10 mouse cellular contexts compared by ENCODE assay signal in genomic region chr9:67851150-67851549, GRCm38 (mm10). TPM values are rescaled to one million over a fixed set of nuclear protein-coding genes. Genes with fewer than 3 reads are reported as not detected.
DNase-seq lines count a peak whose midpoint lies in the region; ATAC-seq and TF ChIP-seq lines count a peak whose summit lies in the region.
"Had no signal": no experiment of that assay in that cellular context is flagged by ENCODE, and none has a peak within 500 bp of the region (broad histone marks: within the 10 kb centered on the region; RNA-seq: fewer than 3 reads in every experiment).

No protein-coding gene starts in this region.

- ATAC-seq in neutrophil, adult 5-6 weeks (ENCODE audit: extremely low read depth, insufficient number of reproducible peaks, low FRiP score, poor library complexity, severe bottlenecking), result peak; percentile 36; the same call in 1 of the 2 replicates

- no peak for TF ChIP-seq POLR2A in kidney, adult 2 months (IDR thresholded peaks at IDR 0.05; ENCODE audit: low read depth, low read length)

- H3K27ac ChIP-seq in kidney, adult 2 months (ENCODE audit: insufficient read depth, low read depth, low read length), result no peak overlapping the region
- no peak overlapping the region for H3K27ac ChIP-seq in embryonic facial prominence, embryonic 10.5 days (replicated peaks)
- no peak overlapping the region for H3K27ac ChIP-seq in heart, embryonic 10.5 days

- H3K36me3 ChIP-seq in kidney, adult 2 months (ENCODE audit: control insufficient read depth, insufficient read depth, low read length), result no peaks in the 10 kb centered on the region
- peaks cover 8% of the 10 kb centered on the region for H3K36me3 ChIP-seq in embryonic facial prominence, embryonic 10.5 days (replicated peaks)
- H3K36me3 ChIP-seq in heart, embryonic 10.5 days, result peaks cover 12% of the 10 kb centered on the region; the same call in 1 of the 2 replicates

- TF ChIP-seq CTCF in kidney, adult 2 months (conservative IDR thresholded peaks at IDR 0.05; ENCODE audit: insufficient read depth, insufficient read length, low read depth, low read length), result peak; percentile 56

- WGBS in kidney, adult 2 months, result 92% methylated on average over 4 of the region's 4 CpGs
- 80% methylated on average over 4 of the region's 4 CpGs for WGBS in embryonic facial prominence, embryonic 10.5 days
- WGBS in heart, embryonic 10.5 days, result 79% methylated on average over 4 of the region's 4 CpGs

- no peak overlapping the region for H3K4me3 ChIP-seq in kidney, adult 2 months (ENCODE audit: insufficient read depth, low read depth, low read length)
- no peak overlapping the region for H3K4me3 ChIP-seq in embryonic facial prominence, embryonic 10.5 days
- no peak overlapping the region for H3K4me3 ChIP-seq in heart, embryonic 10.5 days
- H3K4me3 ChIP-seq: megakaryocyte, embryonic 14.5 days had no signal

- H3K27me3 ChIP-seq in kidney, adult 2 months (replicated peaks; ENCODE audit: control insufficient read depth, insufficient read depth, low read length), result no peaks in the 10 kb centered on the region
- no peaks in the 10 kb centered on the region for H3K27me3 ChIP-seq in embryonic facial prominence, embryonic 10.5 days (replicated peaks; ENCODE audit: low read depth, poor library complexity, severe bottlenecking)
- no peaks in the 10 kb centered on the region for H3K27me3 ChIP-seq in heart, embryonic 10.5 days (ENCODE audit: insufficient read depth, poor library complexity, severe bottlenecking)
- H3K27me3 ChIP-seq: megakaryocyte, embryonic 14.5 days had no signal

- H3K9me3 ChIP-seq in embryonic facial prominence, embryonic 10.5 days, result no peaks in the 10 kb centered on the region
- no peaks in the 10 kb centered on the region for H3K9me3 ChIP-seq in heart, embryonic 10.5 days
- H3K9me3 ChIP-seq: megakaryocyte, embryonic 14.5 days had no signal

- DNase-seq in kidney, adult 2 months, result no peak
- no peak for DNase-seq in kidney, adult 8-10 months
- peak; percentile 37 for DNase-seq in MEL-GATA-1-ER (ENCODE audit: extremely low read depth, low read depth)
- peak; percentile 25 for DNase-seq in embryonic facial prominence, embryonic 10.5 days (ENCODE audit: low spot score)
- DNase-seq in frontal cortex, postnatal 10 days (ENCODE audit: low spot score in 2 of 2), result no peak
- no peak for DNase-seq in left cerebral cortex, adult 8-10 months (ENCODE audit: low spot score in 2 of 2)
- DNase-seq in heart, embryonic 10.5 days (ENCODE audit: low spot score), result no peak
- DNase-seq: cerebellum, adult 9-11 months had no signal

- H3K4me1 ChIP-seq in kidney, adult 2 months (ENCODE audit: control insufficient read depth, insufficient read depth, low read length), result no peaks in the 10 kb centered on the region
- H3K4me1 ChIP-seq in embryonic facial prominence, embryonic 10.5 days, result 0 out of 2 replicates have a peak, but pooled peaks cover 5% of the 10 kb centered on the region
- H3K4me1 ChIP-seq in heart, embryonic 10.5 days, result peaks cover 8% of the 10 kb centered on the region; the same call in 1 of the 2 replicates

RNA-seq across cellular contexts. Expression of gene Vps13c, which starts 11.0 kb away (rescaled TPM):
- polyA plus RNA-seq in kidney, adult 2 months (2012; rRNA removed), result 4.4 and 5.0 TPM in 2 replicates
- 3.5 and 4.0 TPM in 2 replicates for polyA plus RNA-seq in embryonic facial prominence, embryonic 10.5 days (2016; fragmentation: Nextera tagmentation; extraction: Ambion mirVana)
- 35.1 and 42.7 TPM in 2 replicates for total RNA-seq in neutrophil, adult 5-6 weeks (2017)
- 10 to 100 TPM; 70.6 to 84.9 (median 73.6) TPM for total RNA-seq in left cerebral cortex, adult 8-10 months (2022)
- 3.9 and 4.4 TPM in 2 replicates for polyA plus RNA-seq in heart, embryonic 10.5 days (2016; fragmentation: Nextera tagmentation; extraction: Ambion mirVana)

RNA-seq across cellular contexts. Expression of gene C2cd4a, which starts 19.0 kb away (rescaled TPM):
- 0.33 and 0.41 TPM in 2 replicates for polyA plus RNA-seq in kidney, adult 2 months (2012; rRNA removed)
- polyA plus RNA-seq in embryonic facial prominence, embryonic 10.5 days (2016; fragmentation: Nextera tagmentation; extraction: Ambion mirVana), result not detected in 2 replicates
- not detected in 2 replicates for total RNA-seq in neutrophil, adult 5-6 weeks (2017)
- total RNA-seq in left cerebral cortex, adult 8-10 months (2022), result under 1 TPM in 1 of 4 experiments, not detected in 3; 0.28 TPM
- polyA plus RNA-seq in heart, embryonic 10.5 days (2016; fragmentation: Nextera tagmentation; extraction: Ambion mirVana), result 0.49 and 0.65 TPM in 2 replicates

Comparison
In these comparisons a context has a peak if more than half of its experiments do, and no peak if none do; other contexts are left out.
1. DNase-seq: peak in MEL-GATA-1-ER (single experiment) and embryonic facial prominence, embryonic 10.5 days (single experiment); none in kidney, adult 2 months (single experiment), kidney, adult 8-10 months (0 of 2), frontal cortex, postnatal 10 days (0 of 2), left cerebral cortex, adult 8-10 months (0 of 2) and heart, embryonic 10.5 days (single experiment).